8 mouse cellular contexts compared by ENCODE assay signal in genomic region chr10:9676418-9676786, GRCm38 (mm10). TPM values are rescaled to one million over a fixed set of nuclear protein-coding genes. Genes with fewer than 3 reads are reported as not detected.
A peak's percentile ranks its signal among the peaks of the same experiment; 100 is the strongest.
DNase-seq lines count a peak whose midpoint lies in the region; ATAC-seq and TF ChIP-seq lines count a peak whose summit lies in the region.

No protein-coding gene starts in this region.

- peak; percentile 10 for DNase-seq in lung, embryonic 14.5 days
- DNase-seq in lung, postnatal 25 days (ENCODE audit: low spot score) = no peak
- DNase-seq in cerebellum, adult 18-20 months = no peak
- no peak for DNase-seq in left cerebral cortex, adult 11 months (ENCODE audit: low spot score)

- TF ChIP-seq CTCF in lung, embryonic 14.5 days (IDR thresholded peaks at IDR 0.05; ENCODE audit: low read depth) = no peak
- no peak for TF ChIP-seq CTCF in intestine, postnatal 0 days (IDR thresholded peaks at IDR 0.05; ENCODE audit: low read depth)

- no peak overlapping the region for H3K4me3 ChIP-seq in lung, embryonic 14.5 days (ENCODE audit: low read depth, low read length)
- H3K4me3 ChIP-seq in forebrain, embryonic 13.5 days = no peak overlapping the region
- H3K4me3 ChIP-seq in intestine, postnatal 0 days (ENCODE audit: low read depth, low read length) = peak overlapping the region; percentile 29; the same call in 1 of the 2 replicates
- no peak overlapping the region for H3K4me3 ChIP-seq in neural tube, embryonic 15.5 days (replicated peaks)

- no peaks in the 10 kb centered on the region for H3K36me3 ChIP-seq in lung, embryonic 14.5 days (ENCODE audit: insufficient read depth)
- no peaks in the 10 kb centered on the region for H3K36me3 ChIP-seq in forebrain, embryonic 13.5 days (ENCODE audit: poor library complexity, severe bottlenecking)
- H3K36me3 ChIP-seq in intestine, postnatal 0 days (ENCODE audit: control insufficient read depth, insufficient read depth) = no peaks in the 10 kb centered on the region
- H3K36me3 ChIP-seq in neural tube, embryonic 15.5 days = no peaks in the 10 kb centered on the region

- WGBS in lung, embryonic 14.5 days = 11% methylated on average over 7 of the region's 7 CpGs
- 4% methylated on average over 7 of the region's 7 CpGs for WGBS in forebrain, embryonic 13.5 days
- 19% methylated on average over 7 of the region's 7 CpGs for WGBS in intestine, postnatal 0 days
- 4% methylated on average over 7 of the region's 7 CpGs for WGBS in neural tube, embryonic 15.5 days

- H3K9me3 ChIP-seq in lung, embryonic 14.5 days (ENCODE audit: low read depth, low read length) = no peaks in the 10 kb centered on the region
- H3K9me3 ChIP-seq in forebrain, embryonic 13.5 days (replicated peaks) = no peaks in the 10 kb centered on the region
- H3K9me3 ChIP-seq in intestine, postnatal 0 days (ENCODE audit: control insufficient read depth) = no peaks in the 10 kb centered on the region
- no peaks in the 10 kb centered on the region for H3K9me3 ChIP-seq in neural tube, embryonic 15.5 days (replicated peaks)

- no peak overlapping the region for H3K9ac ChIP-seq in lung, embryonic 14.5 days
- H3K9ac ChIP-seq in forebrain, embryonic 13.5 days = no peak overlapping the region
- no peak overlapping the region for H3K9ac ChIP-seq in intestine, postnatal 0 days (ENCODE audit: low read depth, low read length)
- no peak overlapping the region for H3K9ac ChIP-seq in neural tube, embryonic 15.5 days (replicated peaks)

- no peaks in the 10 kb centered on the region for H3K4me1 ChIP-seq in lung, embryonic 14.5 days (ENCODE audit: insufficient read depth)
- peaks cover 18% of the 10 kb centered on the region for H3K4me1 ChIP-seq in forebrain, embryonic 13.5 days
- no peaks in the 10 kb centered on the region for H3K4me1 ChIP-seq in intestine, postnatal 0 days (replicated peaks; ENCODE audit: control insufficient read depth, insufficient read depth, low read length)
- H3K4me1 ChIP-seq in neural tube, embryonic 15.5 days = peaks cover 30% of the 10 kb centered on the region

- H3K27ac ChIP-seq in lung, embryonic 14.5 days (ENCODE audit: low read depth) = no peak overlapping the region
- 0 out of 2 replicates have a peak overlapping the region, but pooled peaks have one; percentile 11 for H3K27ac ChIP-seq in forebrain, embryonic 13.5 days
- H3K27ac ChIP-seq in intestine, postnatal 0 days (ENCODE audit: low read depth, low read length) = no peak overlapping the region
- peak overlapping the region; percentile 69; the same call in 1 of the 2 replicates for H3K27ac ChIP-seq in neural tube, embryonic 15.5 days (replicated peaks)

- no peaks in the 10 kb centered on the region for H3K27me3 ChIP-seq in lung, embryonic 14.5 days (ENCODE audit: insufficient read depth, low read length)
- H3K27me3 ChIP-seq in forebrain, embryonic 13.5 days = peaks cover 35% of the 10 kb centered on the region
- peaks cover 16% of the 10 kb centered on the region for H3K27me3 ChIP-seq in intestine, postnatal 0 days (replicated peaks; ENCODE audit: control insufficient read depth, insufficient read depth, low read length)
- H3K27me3 ChIP-seq in neural tube, embryonic 15.5 days (replicated peaks) = peaks cover 8% of the 10 kb centered on the region; the same call in 1 of the 2 replicates

- peak overlapping the region; percentile 93 for H3K4me2 ChIP-seq in lung, embryonic 14.5 days
- peak overlapping the region; percentile 89 for H3K4me2 ChIP-seq in forebrain, embryonic 13.5 days
- peak overlapping the region; percentile 58 for H3K4me2 ChIP-seq in intestine, postnatal 0 days (replicated peaks; ENCODE audit: low read depth)
- H3K4me2 ChIP-seq in neural tube, embryonic 15.5 days = peak overlapping the region; percentile 90

- ATAC-seq in lung, embryonic 14.5 days (ENCODE audit: insufficient read depth) = no peak
- ATAC-seq in forebrain, embryonic 13.5 days = no peak
- ATAC-seq in intestine, postnatal 0 days = no peak
- ATAC-seq in neural tube, embryonic 15.5 days (ENCODE audit: low FRiP score) = no peak
- no peak for ATAC-seq in cerebellum, adult (ENCODE audit: insufficient number of reproducible peaks, low FRiP score, low TSS enrichment)

RNA-seq across cellular contexts. Expression of gene Samd5, which starts 1.4 kb away (rescaled TPM):
- polyA plus RNA-seq in lung, embryonic 14.5 days (2014; fragmentation: Nextera tagmentation; extraction: Ambion mirVana) = 14.4 and 15.3 TPM in 2 replicates
- 3.7 and 3.9 TPM in 2 replicates for polyA plus RNA-seq in forebrain, embryonic 13.5 days (2015; fragmentation: Nextera tagmentation; extraction: Ambion mirVana)
- 2.2 and 2.9 TPM in 2 replicates for polyA plus RNA-seq in intestine, postnatal 0 days (2015; fragmentation: Nextera tagmentation; extraction: Ambion mirVana)
- 4.9 and 6.7 TPM in 2 replicates for polyA plus RNA-seq in neural tube, embryonic 15.5 days (2015; fragmentation: Nextera tagmentation; extraction: Ambion mirVana)

Comparison
In these comparisons a context has a peak if more than half of its experiments do, and no peak if none do; other contexts are left out.
1. H3K27ac ChIP-seq: peak in forebrain, embryonic 13.5 days (single experiment) and neural tube, embryonic 15.5 days (single experiment); none in lung, embryonic 14.5 days (single experiment) and intestine, postnatal 0 days (single experiment).
2. Peak in every context shown above with its lines, with median percentiles within 50 percentile points of each other: H3K4me2 ChIP-seq.